Mouse (Mus musculus) liver, adult 2 months (tissue): Measurements from ENCODE around the gene Wwox. TPM values are rescaled to one million over a fixed set of nuclear protein-coding genes. Genes with fewer than 3 reads are reported as not detected.

Experiments used
- DNase-seq: peaks from one replicate; pipeline ENCODE4 v3.0.0-alpha.2; 2011; ENCODE audit warnings: low read depth, low spot score; ENCODE audit errors: extremely low read depth
- H3K27ac ChIP-seq: fragments of 200-500 bp; replicated peaks from 2 replicates; pipeline ENCODE4 v1.5.1; 2012; ENCODE audit warnings: low read depth, mild to moderate bottlenecking, control low read depth, inconsistent platforms, low read length; ENCODE audit not compliant: insufficient read depth
- H3K27me3 ChIP-seq: fragments of 200-500 bp; 2 replicates; pipeline ENCODE4 v1.6.1; 2012; ENCODE audit warnings: mild to moderate bottlenecking, moderate library complexity, low read length, inconsistent platforms; ENCODE audit not compliant: control insufficient read depth, insufficient read depth
- H3K36me3 ChIP-seq: fragments of 200-500 bp; 2 replicates; pipeline ENCODE4 v1.6.1; 2012; ENCODE audit warnings: low read length, inconsistent platforms; ENCODE audit not compliant: control insufficient read depth, insufficient read depth
- H3K4me1 ChIP-seq: fragments of 200-500 bp; 2 replicates; pipeline ENCODE4 v1.6.1; 2011; ENCODE audit warnings: low read length; ENCODE audit not compliant: control insufficient read depth, insufficient read depth
- H3K4me3 ChIP-seq: fragments of 200-500 bp; 2 replicates; pipeline ENCODE4 v1.5.1; 2011; ENCODE audit warnings: low read depth, mild to moderate bottlenecking, control low read depth, low read length, moderate library complexity; ENCODE audit not compliant: insufficient read depth
- H3K79me2 ChIP-seq: fragments of 200-500 bp; 2 replicates; pipeline ENCODE4 v1.6.1; 2012; ENCODE audit warnings: inconsistent platforms, mild to moderate bottlenecking, low read length, moderate library complexity; ENCODE audit not compliant: control insufficient read depth, insufficient read depth
- H3K9ac ChIP-seq: fragments of 200-500 bp; 2 replicates; pipeline ENCODE4 v1.6.1; 2012; ENCODE audit warnings: low read depth, mild to moderate bottlenecking, control low read depth, inconsistent platforms, low read length
- CTCF ChIP-seq: fragments of 200-500 bp; IDR thresholded peaks from 2 replicates; pipeline ENCODE4 v1.5.1; 2011; ENCODE audit warnings: low read depth, low read length, control low read depth
- POLR2A ChIP-seq: fragments of 200-500 bp; IDR thresholded peaks from 2 replicates; pipeline ENCODE4 v1.6.1; 2011; ENCODE audit warnings: low read length, control low read depth; ENCODE audit not compliant: insufficient read depth; ENCODE audit errors: extremely low read depth
- WGBS: fragments of 180-500 bp; shearing (Covaris S2); methylation state at CpG from one replicate; pipeline ENCODE4 v1.1.7; 2018; 5-methylcytosine and 5-hydroxymethylcytosine counted together
- polyA plus RNA-seq: library from polyadenylated mRNA; depleted of rRNA; stranded (reverse); fragments of >200 nt; gene quantifications from 2 replicates; pipeline ENCODE4 v1.2.3, GENCODE M21; 2012
- total RNA-seq: library from RNA; depleted of rRNA; stranded (reverse); fragments of >200 nt; gene quantifications from 2 replicates; pipeline ENCODE4 v1.2.3, GENCODE M21; 2014

Wwox gene
- total and polyA plus RNA-seq, 2 experiments = 7.2 to 10.0 TPM

DNA sequence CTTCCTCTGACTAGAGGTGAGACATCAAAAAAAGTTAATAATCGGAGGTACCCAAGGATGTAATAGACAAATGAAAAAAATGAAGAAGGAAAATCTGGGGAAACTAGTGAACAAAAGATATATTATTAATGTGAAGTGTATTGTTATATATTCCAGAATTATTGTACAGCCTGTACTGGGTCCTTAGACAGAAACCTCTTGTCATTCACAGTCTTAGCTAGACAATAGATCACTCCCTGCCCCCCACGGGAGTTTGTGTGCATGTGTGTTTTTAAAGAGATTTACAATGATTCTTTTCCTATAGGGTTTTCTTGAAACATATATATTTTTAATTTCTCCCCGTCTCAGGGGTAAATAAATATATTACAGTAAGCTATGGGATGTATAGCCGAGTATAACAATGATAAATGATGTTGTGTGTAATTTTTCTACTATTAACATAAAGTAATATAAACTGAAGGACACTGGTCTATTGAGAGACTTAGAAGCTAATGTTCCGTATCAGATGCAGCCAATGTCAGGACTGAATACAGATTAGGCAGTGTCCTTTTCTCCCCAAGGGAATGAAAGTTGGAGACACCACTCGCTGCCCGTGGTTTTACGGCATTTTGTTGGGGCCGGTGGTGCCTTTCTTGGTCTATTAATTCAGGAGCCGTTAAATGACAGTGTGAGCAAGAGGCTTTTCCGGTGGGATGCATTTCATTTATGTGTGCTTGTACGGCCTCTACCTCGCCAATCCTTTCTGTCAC lies 551.6 kb downstream of the Wwox start:
- TF ChIP-seq POLR2A (no peak), CTCF (no peak)
- Histone ChIP-seq H3K79me2 (no peaks in the 10 kb centered on the region), H3K36me3 (no peaks in the 10 kb centered on the region), H3K27me3 (no peaks in the 10 kb centered on the region), H3K4me3 (no peak overlapping the region), H3K27ac (no peak overlapping the region), H3K4me1 (no peaks in the 10 kb centered on the region), H3K9ac (no peak overlapping the region)
- DNase-seq = no peak
- 95% methylated on average over 13 of the region's 13 CpGs for WGBS

DNA sequence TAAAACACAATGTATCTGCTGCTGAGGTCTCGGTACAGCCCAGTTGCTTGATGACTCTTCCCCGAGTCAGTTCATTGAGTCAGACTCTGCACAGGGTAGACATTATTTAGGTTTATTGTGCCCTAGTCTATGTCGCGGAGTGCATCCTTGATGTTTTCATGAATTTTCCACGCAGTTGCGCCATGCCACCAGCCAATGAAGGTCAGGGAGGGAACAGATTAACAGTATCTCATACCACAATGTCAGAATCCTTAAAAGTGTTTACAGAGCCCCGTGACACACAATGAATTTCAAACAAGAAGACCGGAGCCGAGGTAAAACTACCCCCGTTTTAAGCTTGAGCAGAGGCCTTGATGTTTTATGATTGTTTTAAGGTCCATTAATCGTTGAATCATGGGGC lies 561.3 kb downstream of the Wwox start:
- Histone ChIP-seq H3K27me3 (no peaks in the 10 kb centered on the region), H3K4me3 (no peak overlapping the region), H3K4me1 (no peaks in the 10 kb centered on the region), H3K9ac (no peak overlapping the region), H3K27ac (no peak overlapping the region), H3K36me3 (no peaks in the 10 kb centered on the region), H3K79me2 (no peaks in the 10 kb centered on the region)
- WGBS = 95% methylated on average over 11 of the region's 11 CpGs
- TF ChIP-seq POLR2A = no peak
- no peak for TF ChIP-seq CTCF
- DNase-seq = no peak

DNA sequence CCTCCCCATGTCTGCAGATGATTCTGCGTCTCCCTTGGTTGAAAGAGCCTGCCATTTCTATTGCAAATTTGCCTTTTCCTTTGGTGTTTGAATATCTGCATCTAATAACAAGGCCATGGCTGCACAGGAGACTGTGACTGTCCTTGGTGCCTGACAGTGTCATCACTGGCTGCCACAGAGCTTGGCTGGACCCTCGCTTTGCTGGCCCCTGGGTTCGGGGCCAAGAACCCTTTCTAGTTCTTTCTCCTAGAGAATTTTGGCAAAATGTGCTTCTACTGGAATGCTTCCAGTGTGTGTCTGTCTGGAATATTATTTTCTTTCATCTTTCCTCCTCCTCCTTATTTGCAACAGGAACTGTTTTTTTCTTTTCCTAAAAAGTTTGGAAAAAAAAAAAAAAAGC lies 565.6 kb downstream of the Wwox start:
- H3K4me3 ChIP-seq = no peak overlapping the region
- peaks cover 4% of the 10 kb centered on the region for H3K4me1 ChIP-seq
- H3K27me3 ChIP-seq = no peaks in the 10 kb centered on the region
- H3K36me3 ChIP-seq = no peaks in the 10 kb centered on the region
- no peak overlapping the region for H3K9ac ChIP-seq
- peak; percentile 5 for DNase-seq
- TF ChIP-seq POLR2A = no peak
- TF ChIP-seq CTCF = no peak
- H3K79me2 ChIP-seq = no peaks in the 10 kb centered on the region
- H3K27ac ChIP-seq = no peak overlapping the region
- 81% methylated on average over 3 of the region's 3 CpGs for WGBS

DNA sequence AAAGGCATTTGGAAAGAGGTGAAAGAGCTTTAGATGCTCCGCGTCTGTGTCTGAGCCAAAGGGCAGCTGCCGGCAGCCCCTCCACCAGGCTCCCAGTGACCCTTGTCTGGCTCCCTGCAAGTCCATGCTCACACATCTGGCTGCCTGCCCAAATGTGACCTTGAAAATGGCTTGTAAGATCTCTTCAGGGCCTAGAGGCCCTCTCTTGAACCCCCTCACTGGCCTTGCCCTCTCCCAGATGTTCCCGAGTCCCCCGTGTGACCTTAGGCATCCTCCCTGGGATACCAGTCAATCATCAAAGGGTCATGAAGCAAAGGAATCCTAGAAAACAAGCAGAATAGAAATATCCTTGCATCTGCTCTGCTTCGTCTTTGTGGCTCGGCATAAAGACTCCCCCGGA lies 567.1 kb downstream of the Wwox start:
- peak; percentile 5 for DNase-seq
- H3K4me3 ChIP-seq = no peak overlapping the region
- H3K27ac ChIP-seq = no peak overlapping the region
- TF ChIP-seq CTCF (no peak), POLR2A (no peak)
- no peaks in the 10 kb centered on the region for H3K36me3 ChIP-seq
- 88% methylated on average over 8 of the region's 8 CpGs for WGBS
- H3K79me2 ChIP-seq = no peaks in the 10 kb centered on the region
- H3K9ac ChIP-seq = no peak overlapping the region
- no peaks in the 10 kb centered on the region for H3K27me3 ChIP-seq
- H3K4me1 ChIP-seq = peaks cover 4% of the 10 kb centered on the region

DNA sequence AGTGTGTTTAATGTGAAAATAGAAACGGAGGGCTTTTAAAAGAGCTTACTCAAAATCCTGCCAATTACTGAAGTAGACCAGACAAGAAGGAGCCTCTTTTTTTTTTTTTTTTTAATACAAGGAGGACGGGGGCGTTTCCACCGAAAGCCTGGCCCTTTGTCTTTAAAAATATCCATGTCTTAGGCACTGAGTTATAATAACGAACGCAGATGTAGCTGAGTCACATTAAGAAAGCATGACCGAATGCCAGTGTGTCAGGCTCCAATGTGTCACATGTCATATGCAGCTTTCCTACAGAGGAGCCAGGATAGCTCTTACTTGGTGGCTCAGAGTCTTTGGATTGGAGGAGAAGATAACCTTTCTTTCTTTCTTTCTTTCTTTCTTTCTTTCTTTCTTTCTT lies 567.8 kb downstream of the Wwox start:
- no peak for DNase-seq
- Histone ChIP-seq H3K4me3 (no peak overlapping the region), H3K9ac (no peak overlapping the region), H3K27ac (no peak overlapping the region), H3K27me3 (no peaks in the 10 kb centered on the region), H3K36me3 (no peaks in the 10 kb centered on the region), H3K79me2 (no peaks in the 10 kb centered on the region), H3K4me1 (peaks cover 4% of the 10 kb centered on the region)
- WGBS = 89% methylated on average over 7 of the region's 7 CpGs
- no peak for TF ChIP-seq CTCF
- no peak for TF ChIP-seq POLR2A
